Mouse (Mus musculus) small intestine, adult 2 months (tissue): ENCODE results near the gene Stk32c.
A peak's percentile ranks its signal among the peaks of the same experiment; 100 is the strongest.

Experiments
- CTCF ChIP-seq: fragments of 200-500 bp; IDR thresholded peaks from 2 replicates; pipeline ENCODE4 v1.5.1; 2012; ENCODE audit warnings: low read depth, mild to moderate bottlenecking, control low read depth, inconsistent platforms, low read length, moderate library complexity, mixed read lengths; ENCODE audit not compliant: insufficient replicate concordance, insufficient read length; ENCODE audit errors: extremely low read depth
- POLR2A ChIP-seq: fragments of 200-500 bp; IDR thresholded peaks from 2 replicates; pipeline ENCODE4 v1.6.1; 2012; ENCODE audit warnings: low read depth, mild to moderate bottlenecking, control low read depth, inconsistent platforms, low read length, moderate library complexity

GRCm38 (mm10) chr7:139191619-139192018 is 21.5 kb downstream of the Stk32c start:
- TF ChIP-seq CTCF: peak; percentile 26; the same call in 1 of the 2 replicates
- TF ChIP-seq POLR2A: no peak
